Mouse (Mus musculus) liver, adult 2 months (tissue): Measurements from ENCODE around the gene Stx7.

Experiments used
- CTCF ChIP-seq: fragments of 200-500 bp; IDR thresholded peaks from 2 replicates; pipeline ENCODE4 v1.5.1; 2011; ENCODE audit warnings: low read depth, low read length, control low read depth
- POLR2A ChIP-seq: fragments of 200-500 bp; IDR thresholded peaks from 2 replicates; pipeline ENCODE4 v1.6.1; 2011; ENCODE audit warnings: low read length, control low read depth; ENCODE audit not compliant: insufficient read depth; ENCODE audit errors: extremely low read depth

DNA sequence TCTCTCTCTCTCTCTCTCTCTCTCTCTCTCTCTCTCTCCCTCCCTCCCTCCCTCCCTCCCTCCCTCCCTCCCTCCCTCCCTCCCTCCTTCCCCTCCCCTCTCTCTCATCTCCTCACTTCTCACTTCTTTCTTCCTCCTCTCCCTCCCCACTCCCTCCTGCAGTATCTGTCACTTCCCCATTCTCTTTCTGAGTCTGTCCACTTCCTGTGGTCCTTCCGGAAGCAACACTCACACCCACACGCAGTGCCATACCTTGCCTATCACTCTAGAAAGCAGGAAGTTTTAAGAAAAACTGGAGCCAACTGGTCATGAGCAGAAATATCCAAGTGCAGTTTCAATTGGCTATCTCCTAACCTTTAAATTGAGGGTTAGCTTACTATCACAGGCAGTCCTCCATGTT, 16.0 kb upstream of the Stx7 start:
- TF ChIP-seq POLR2A: no peak
- TF ChIP-seq CTCF: no peak
